Mouse (Mus musculus) urinary bladder, postnatal 10 days (tissue): Measurements from ENCODE around the gene Nfu1.
"Not testable (repeated sequence)": the region's sequence is repeated elsewhere in the genome, so short reads cannot be mapped to it uniquely, and the experiment has no call there.

ENCODE experiments used
- DNase-seq: peaks from one replicate; pipeline ENCODE4 v3.0.0; 2022; ENCODE audit warnings: low spot score

Nfu1 gene

DNA sequence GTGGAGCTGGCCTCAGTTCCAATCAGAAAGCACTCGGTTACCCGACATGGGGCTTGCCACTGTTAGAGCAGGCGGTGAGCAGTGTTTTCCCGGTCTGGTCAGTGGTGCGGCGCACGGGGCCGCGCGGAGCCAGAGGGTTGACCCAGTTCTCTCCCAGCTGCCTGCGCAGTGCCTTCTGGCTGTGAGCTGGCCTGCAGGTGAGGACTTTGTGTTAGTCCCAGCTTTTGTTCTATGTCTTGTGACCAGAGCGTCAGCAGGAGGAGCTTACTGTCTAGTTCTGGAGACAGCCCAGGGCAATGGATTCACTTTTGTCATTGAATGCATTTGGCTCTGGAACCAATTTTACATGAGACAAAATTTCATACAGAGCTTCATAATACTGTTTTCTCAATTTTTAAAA, 12.8 kb downstream of the Nfu1 start:
- no peak for DNase-seq

DNA sequence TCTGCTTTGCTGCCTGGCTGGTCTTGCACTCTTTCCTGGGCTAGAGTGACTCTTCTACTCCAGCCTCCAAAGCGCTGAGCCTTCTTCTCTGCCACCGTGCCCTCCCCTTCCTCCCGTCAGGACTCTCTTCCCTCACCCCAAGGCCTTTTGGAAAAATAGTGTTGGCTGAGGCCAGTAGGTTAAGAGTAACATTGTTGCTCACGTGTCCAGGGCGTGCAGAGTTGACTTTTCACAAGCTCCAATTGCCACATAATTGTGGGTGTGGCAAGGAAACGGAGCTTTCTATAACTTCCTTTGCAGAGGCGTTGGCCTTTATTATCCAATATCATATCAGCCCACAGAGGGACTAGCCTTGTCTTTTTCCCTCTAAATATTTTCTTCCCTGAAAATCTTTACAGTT, 17.9 kb downstream of the Nfu1 start:
- DNase-seq, result no peak

DNA sequence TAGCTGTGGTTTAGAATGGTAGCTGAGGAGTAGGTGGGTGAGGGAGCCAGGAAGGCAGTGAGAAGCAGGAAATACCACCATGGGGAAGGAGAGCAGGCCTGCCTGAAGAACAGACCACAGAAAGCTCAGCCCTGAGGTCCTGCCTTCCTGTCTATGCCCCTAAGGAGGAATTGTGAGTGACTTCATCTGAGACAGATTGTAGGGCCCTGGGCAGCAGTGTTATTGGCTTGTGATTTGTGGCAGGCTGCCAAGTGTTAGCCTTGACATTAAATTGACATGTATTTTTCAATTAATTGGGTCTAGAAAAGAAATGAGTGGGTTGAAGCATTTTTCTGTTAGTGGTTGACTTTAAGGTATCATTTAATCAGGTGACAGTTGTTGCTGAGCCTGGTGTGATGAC, 19.8 kb downstream of the Nfu1 start:
- DNase-seq, result no peak

DNA sequence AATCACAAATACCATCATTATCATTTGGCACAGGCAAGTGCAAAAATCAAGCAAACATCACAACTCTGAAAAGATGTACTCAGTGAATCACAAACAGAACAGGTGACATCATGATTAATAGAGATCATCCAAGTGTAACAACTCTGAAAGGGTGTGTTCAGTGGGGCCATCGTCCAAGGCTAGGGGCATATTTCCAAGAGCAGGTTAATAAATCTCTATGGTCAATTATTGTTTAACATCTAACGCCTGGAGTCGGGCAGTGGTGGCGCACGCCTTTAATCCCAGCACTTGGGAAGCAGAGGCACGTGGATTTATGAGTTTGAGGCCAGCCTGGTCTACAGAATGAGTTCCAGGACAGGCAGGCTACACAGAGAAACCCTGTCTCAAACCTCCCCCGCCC, 22.3 kb downstream of the Nfu1 start:
- DNase-seq, result not testable (repeated sequence)

DNA sequence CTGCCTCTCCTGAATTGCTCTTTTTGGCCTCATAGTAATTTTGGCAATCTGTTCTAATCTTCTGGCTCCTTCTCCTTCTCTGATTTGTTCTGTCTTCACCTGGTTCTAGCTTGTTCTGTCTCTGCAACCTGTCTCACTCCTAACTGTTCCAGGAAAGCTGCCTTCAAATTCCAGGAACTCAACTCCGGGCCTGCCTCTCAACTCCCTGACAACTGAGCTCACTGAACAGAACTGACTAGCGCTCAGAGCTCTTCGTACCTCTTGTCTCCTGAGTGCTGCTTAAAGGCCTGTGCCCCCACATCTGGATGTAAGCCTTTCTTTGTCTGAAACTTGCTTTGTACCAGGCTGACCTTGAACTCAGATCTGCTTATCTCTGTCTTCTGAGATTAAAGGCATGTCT, 23.4 kb downstream of the Nfu1 start:
- DNase-seq, result no peak

DNA sequence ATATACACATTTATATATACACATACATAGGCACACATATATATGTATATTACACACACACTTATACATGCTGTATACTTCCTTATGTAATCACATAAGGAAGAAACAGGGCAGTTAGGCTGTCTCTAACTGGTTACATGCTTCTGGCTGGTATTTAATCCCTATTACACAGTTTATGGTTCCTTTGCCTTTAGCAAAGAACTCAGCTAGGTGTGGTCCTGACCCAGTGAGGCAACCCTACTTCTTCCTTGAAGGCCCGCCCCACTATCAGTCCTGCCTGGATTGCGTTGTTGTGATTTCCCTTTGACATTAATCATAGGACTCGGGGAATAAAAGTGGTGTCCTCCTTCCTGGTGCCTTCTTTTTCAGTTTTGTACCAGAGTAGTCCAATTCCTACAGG, 25.4 kb downstream of the Nfu1 start:
- DNase-seq, result no peak

DNA sequence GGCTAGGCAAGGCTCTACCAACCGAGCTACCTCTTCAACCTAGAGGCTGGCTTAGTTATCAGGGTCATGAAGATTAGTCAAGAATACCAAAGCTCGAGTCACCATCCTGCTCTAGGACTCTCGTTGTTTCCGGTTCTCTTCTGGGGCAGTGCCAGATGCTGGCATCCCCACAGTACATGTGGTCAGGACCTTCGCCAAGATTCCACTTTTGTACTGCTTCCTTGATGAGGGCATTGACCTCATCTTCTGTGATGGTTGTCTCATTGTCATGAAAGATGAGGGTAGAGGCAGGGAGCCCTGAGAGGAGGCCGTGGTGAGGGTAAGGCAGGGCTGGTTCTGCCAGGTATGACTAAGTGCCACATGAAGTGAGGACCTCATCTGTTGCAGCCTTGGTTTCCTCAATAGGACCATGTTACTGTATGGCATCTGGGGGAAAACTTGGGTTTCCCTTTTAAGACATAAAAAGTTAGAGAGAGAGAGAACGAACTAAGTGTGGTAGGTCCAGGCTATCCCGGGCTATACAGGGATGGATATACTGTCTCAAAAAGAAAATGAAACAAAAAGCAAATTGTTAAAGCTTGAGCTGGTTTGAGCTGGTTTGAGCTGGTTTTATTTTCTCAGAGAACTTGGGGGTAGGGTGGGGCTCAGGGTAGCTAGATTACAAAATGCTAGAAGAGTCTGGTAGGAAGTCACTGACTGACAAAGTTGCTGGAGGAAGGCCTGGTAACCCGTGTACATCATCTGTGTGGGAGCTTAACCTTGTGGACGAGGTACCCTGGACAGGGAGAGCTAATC, 29.0 kb downstream of the Nfu1 start:
- no peak for DNase-seq

DNA sequence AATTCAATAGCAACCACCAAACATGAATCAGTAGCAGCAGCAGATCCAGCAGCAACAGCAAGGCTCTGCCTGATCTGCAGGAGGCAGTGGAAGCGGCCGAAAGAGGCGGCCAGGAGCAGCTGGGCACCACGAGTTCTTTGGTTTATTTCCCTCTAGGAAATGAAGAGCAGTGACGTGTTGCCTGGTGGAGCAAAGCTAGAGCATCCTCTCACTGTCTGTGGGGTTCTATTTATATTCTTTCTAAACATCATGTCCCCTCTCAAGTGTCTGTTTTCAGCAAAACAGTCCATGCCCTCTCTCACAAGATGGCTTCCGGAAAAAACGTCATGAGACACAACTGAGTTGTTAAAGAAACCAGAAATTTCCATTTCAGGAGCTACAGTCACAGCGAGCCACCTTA, 30.1 kb downstream of the Nfu1 start:
- DNase-seq, result no peak

DNA sequence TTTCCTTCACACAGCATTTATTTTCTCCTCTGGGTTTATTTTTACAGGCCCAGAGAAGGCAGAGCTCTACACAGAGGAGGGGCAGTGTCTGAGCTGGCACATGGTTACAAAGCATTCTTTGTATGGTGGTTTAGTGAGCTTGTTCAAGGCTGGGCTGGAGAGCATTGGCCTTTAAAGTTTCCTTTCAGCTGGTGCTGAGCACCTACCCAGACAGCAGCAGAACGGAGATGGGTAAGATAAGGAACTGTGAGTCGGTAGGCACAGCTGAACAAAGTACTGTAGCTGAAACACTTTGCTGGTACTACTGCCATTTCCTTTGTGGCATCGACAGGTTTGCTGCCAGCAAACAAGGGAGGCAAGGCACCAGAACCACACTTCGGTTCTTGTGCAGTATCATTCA, 31.9 kb downstream of the Nfu1 start:
- no peak for DNase-seq

DNA sequence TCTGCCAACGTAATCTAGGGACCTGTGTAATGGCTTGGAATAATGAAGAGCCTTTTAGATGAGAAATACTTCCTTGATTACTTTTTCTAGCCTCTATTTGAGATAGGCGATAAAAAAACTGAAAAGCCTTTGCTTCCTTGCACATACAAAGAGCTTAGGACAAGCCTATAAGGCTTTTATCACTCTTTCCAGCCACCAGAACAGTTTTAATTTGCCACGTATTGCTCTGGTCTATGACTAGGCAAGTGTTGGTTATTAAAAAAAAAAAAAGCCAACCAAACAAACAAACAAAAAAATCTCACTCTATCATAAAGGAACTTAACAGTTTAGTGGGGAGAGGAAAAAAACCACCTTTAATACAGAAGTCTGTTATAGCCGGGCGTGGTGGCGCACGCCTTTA, 32.4 kb downstream of the Nfu1 start:
- DNase-seq, result no peak

DNA sequence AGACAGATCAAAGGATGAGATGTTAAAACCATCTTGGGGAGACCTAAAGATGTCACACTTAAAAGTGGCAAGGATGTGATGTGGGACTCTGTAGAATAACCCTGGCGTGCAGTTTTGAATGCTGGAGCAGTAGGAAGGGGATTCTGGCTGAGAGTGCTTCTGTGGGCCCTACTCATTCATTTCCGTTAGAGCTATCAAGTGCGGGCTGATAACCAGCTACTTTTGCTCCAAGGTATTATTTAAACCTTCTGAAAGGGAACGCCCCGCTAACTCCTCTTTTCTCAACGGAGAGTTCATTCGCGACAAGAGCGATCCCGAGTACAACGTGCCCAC, 32.9 kb downstream of the Nfu1 start:
- no peak for DNase-seq

DNA sequence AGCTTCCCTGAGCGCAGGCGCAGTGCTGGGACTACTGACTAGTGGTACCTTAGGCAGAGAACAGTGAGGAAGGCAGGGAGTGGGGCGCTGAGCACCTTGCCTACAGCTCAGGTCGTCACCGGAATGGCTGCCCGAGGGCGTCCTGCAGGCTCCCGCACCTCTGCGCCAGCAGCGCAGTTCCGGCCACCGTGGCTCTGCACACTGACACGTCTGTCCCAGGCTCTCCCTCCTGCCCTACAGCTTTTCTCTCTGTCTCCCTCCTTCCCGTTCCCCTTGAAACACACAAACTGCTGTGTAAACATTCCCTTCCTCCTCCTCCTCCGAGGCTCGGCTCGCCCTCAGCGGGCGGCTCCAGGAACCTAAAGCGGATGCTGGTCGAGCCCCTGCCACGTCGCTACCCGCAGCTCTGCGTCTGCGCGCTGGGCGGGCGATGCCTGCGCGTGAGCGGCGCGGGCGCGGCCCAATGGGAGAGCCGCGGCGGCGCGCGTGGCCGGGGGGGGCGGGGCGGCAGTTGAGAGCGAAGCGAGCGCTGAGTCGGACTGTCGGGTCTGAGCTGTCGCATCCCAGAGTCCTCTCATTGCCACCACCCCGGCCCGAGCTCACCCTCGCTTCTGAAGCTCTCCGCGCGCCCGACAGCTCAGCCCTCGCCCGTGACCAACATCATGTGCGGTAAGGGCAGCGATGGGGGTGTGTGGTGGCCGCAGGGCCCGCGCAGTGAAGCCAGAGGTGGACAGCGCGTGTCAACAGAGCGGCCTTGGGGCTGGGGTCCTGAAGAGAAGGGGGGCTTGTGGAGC, 33.5 kb downstream of the Nfu1 start, which contains the start of gene Gfpt1:
TSS of gene Gfpt1 (plus strand) at position 510 of the 794 bp plus-strand sequence.
- peak; percentile 83 for DNase-seq

DNA sequence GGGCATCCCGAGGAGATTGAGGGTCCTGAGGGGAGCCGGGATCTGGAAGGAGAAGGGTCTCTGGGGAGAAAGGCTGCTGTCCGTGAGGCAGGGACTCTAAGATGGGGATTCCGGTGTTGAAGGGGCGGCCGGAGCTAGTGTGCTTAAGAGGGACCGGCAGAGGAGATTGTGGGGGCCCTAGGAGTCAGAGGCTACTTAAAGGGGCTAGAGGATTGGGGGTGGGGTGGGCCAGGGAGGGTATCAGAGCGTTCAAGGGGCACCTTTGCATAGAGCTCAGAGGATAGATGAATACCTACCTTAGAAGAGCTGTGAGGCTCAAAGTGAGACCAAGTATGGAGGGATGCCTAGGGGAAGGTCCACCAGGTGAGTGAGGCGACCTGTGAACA, 34.1 kb downstream of the Nfu1 start:
- no peak for DNase-seq

DNA sequence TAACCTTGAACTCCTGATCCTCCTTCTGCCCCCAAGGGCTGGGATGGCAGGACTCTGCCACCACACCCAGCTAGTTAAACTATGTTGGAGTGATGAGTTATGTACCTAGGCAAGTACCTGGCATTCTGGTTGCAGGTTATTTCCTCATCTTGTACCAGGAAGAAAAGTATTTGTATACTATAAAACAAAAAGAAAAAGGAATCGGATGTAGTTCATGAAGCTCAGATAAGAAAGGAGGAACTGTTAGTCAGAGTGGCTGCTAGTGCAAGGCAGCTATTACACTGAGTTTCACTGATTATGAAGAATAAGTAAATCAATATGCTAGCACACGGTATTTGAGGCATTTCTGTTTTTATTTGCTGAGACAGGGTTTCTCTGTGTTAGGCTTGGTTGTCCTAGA, 35.9 kb downstream of the Nfu1 start:
- no peak for DNase-seq

DNA sequence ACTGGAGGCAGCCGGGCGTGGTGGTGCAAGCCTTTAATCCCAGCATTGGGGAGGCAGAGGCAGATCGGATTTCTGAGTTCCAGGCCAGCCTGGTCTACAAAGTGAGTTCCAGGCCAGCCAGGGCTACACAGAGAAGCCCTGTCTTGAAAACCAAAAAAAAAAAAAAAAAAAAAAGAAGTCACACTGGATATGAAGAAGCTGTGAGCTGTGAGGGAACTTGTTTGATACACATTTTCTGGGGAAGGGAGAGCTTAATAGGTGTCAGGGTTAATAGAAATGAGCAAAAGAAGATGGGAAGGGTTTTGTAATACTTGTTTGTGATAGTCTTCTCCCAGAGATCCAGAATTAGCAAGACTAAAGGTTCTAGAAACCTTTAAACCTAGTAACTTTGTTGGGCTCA, 36.5 kb downstream of the Nfu1 start:
- DNase-seq, result no peak

DNA sequence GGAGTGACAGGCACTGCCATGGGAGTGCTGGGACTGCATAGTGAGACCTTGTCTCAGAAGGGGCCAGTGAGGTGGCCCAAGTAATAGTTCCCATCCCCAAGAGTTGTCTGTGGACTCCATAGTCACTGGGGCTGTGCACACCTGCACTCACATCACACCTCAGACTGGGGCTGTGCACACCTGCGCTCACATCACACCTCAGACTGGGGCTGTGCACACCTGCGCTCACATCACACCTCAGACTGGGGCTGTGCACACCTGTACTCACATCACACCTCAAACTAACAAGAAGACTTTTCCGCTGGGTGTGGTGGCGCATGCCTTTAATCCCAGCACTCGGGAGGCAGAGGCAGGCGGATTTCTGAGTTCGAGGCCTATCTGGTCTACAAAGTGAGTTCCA, 39.7 kb downstream of the Nfu1 start:
- DNase-seq, result not testable (repeated sequence)

DNA sequence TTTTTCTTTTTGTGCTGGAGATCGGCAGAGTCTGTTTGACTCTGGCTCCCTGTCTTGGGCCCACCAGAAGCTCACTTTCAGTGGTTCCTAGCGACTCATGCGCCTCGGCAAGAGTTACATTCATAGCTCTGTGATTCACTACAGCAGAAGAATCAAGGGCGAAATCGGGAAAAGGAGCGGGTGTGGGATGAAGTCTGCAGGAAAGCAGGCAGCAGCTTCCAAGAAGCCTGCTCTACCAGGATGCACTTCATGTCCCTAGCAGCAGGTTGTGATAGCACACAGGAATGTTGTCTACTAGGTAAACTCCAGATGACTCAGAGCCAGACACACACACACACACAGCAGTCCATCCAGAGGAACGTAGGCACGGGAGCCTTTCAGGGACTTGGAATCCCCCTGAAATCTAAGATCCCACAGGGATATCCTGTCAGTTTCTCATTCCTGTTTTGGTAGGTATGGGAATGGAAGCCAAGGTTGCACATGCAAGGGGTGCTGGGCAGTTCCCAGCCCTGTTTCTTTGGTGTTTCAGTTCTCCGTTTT, 42.9 kb downstream of the Nfu1 start:
- no peak for DNase-seq

DNA sequence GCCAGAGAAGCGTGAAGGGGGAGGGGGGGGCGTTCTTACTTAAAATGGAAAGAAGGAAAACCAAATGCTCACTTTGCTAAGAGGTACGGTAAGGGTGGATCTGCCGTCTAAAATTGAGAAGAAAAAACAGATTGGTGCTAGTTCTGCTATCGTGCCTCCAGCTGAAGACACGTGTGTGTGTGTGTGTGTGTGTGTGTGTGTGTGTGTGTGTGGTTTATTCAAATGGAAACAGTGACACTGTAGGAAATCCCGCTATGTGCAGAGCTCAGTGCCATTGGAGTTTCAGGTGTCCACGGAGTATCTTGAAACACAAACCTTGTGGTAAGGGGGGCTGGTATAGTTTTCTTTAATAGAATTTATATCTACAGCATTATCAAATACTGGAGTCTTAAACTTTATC, 45.2 kb downstream of the Nfu1 start:
- no peak for DNase-seq

DNA sequence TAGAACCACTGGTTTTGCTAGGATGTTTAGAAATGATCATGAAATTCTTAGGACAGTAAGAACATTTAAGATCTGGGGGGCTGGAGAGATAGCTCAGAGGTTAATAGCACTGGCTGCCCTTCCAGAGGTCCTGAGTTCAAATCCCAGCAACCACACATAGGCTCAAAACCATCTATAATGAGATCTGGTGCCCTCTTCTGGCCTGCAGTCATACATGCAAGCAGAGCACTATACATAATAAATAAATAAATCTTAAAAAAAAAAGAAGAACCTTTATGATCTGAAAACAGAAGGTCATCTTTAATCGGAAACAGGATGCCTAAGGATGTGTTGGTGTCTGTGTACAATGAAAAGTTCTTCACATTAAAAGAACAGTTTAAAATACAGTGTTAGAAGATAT, 50.7 kb downstream of the Nfu1 start:
- no peak for DNase-seq

DNA sequence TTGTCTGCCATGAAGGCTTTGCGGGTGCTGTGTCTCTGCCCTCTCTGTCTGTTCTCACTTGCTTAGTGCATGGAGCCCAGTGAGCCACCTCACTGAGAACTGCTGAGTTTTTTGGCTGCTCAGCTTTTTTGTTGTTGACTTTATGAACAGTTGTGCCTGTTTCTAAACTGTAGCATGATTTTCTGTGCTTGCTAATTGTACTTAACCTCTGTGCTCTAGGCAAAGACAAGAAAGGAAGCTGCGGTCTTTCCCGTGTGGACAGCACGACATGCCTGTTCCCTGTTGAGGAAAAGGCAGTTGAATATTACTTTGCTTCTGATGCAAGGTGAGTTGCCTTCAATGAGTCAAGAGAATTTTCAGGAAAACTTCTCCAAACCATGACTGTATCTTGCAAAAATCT, 54.5 kb downstream of the Nfu1 start:
- DNase-seq, result no peak

DNA sequence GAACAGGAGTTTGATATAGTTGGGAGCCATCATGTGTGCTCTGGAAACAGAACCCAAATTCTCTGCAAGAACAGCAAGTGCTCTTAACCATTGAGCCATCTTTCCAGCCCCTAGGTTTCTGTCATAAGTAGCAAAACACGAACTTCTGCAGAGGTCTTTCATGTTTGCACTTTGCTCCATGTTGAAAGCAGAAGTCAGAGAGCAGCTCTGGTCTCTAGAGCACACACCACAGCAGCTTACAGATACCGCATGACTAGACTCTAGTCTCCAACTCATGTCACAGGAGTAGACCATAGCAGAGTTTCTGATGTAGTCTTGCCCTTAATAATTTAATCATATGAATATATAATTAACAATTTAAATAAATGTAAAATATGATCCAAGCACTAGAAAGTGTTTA, 59.2 kb downstream of the Nfu1 start:
- DNase-seq, result no peak

DNA sequence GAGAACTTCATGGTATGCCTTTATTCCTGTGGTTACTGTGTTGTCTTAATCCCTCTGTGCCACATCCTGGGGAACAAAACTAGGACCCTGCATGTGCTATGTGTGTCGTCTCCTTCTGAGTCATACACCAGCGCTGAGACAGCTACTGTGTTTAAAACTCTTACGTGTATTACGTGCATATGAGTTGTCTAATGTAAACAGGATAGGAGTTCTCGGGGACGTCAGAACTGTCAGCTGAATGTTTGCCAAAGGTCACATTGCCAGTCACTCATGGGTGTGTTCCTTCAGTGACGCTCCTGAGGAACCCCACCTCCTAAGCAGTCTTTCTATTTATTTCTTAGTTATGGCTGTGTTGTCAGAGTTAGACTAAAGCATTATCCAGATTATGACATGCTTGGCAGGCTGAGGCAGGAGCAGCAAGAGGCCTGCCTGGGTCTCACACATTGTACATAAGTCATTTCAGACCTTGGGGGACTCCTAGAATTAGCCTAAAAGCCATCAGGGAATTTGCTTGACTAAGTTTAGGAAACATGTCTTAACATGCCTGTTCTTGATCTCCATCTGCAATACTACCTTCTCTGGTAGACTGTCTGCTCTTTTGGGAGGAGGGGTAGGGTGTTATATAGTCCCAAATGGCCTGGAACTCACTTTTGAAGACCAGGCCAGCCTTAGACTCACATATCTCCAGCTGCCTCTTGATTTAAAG, 60.3 kb downstream of the Nfu1 start:
- no peak for DNase-seq

DNA sequence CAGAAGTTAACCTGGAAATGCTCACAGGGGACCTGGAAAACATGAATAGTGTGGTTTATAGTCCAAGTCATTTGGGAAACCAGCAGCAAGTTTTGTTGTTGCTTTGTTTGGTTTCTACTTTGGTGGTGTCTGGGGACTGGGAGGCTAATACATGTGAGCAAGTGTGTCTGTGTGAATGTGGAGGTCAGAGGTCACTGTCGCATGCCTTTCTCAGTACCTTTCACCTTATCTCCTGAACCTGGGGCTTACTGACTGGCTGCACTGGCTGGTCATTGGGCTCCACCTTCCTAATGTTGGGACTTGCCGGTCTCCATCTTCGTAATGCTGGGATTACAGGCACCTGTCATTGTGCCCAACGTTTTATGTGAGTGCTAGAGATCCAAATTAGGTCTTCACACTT, 61.6 kb downstream of the Nfu1 start:
- no peak for DNase-seq
